Mouse (Mus musculus) heart, embryonic 11.5 days (tissue): ENCODE results near the gene Klk1b16. TPM values are rescaled to one million over a fixed set of nuclear protein-coding genes. Genes with fewer than 3 reads are reported as not detected.

Experiments used
- polyA plus RNA-seq: library from polyadenylated mRNA; unstranded; fragments of >200 nt; fragmentation: Nextera tagmentation; extraction: Ambion mirVana; gene quantifications from 2 replicates; pipeline ENCODE4 v1.2.1, GENCODE M21; 2014

Gene Klk1b16
- polyA plus RNA-seq, 1 experiment from 2014 or later: not detected

Other genes starting within 250 kb of the Klk1b16 start
- not detected in 2 replicates for gene Klk15, start 203.0 kb upstream of the Klk1b16 start, polyA plus RNA-seq
- gene Klk1b8, start 186.1 kb upstream of the Klk1b16 start, polyA plus RNA-seq: not detected in 2 replicates
- gene Klk1b1, start 170.0 kb upstream of the Klk1b16 start, polyA plus RNA-seq: not detected in 2 replicates
- gene Klk1b9, start 160.7 kb upstream of the Klk1b16 start, polyA plus RNA-seq: not detected in 2 replicates
- not detected in 2 replicates for gene Klk1b11, start 140.9 kb upstream of the Klk1b16 start, polyA plus RNA-seq
- gene Klk1b26, start 124.6 kb upstream of the Klk1b16 start, polyA plus RNA-seq: not detected in 2 replicates
- gene Klk1b27, start 84.5 kb upstream of the Klk1b16 start, polyA plus RNA-seq: not detected in 2 replicates
- gene Klk1b21, start 34.4 kb upstream of the Klk1b16 start, polyA plus RNA-seq: not detected in 2 replicates
- gene Klk1b22, start 24.1 kb upstream of the Klk1b16 start, polyA plus RNA-seq: not detected in 2 replicates
- not detected in 2 replicates for gene Klk1b24, start 51.5 kb downstream of the Klk1b16 start, polyA plus RNA-seq
- gene Klk1b3, start 61.4 kb downstream of the Klk1b16 start, polyA plus RNA-seq: not detected in 2 replicates
- gene Klk1b4, start 70.7 kb downstream of the Klk1b16 start, polyA plus RNA-seq: not detected in 2 replicates
- not detected in 2 replicates for gene Klk1b5, start 79.2 kb downstream of the Klk1b16 start, polyA plus RNA-seq
- not detected in 2 replicates for gene Klk1, start 88.6 kb downstream of the Klk1b16 start, polyA plus RNA-seq
- gene Gm36864, start 99.4 kb downstream of the Klk1b16 start, polyA plus RNA-seq: not detected in 2 replicates
- 0.68 and 1.7 TPM in 2 replicates for gene 1700028J19Rik, start 109.9 kb downstream of the Klk1b16 start, polyA plus RNA-seq
- 61.5 and 76.0 TPM in 2 replicates for gene 2410002F23Rik, start 110.0 kb downstream of the Klk1b16 start, polyA plus RNA-seq
- gene Acp4, start 120.6 kb downstream of the Klk1b16 start, polyA plus RNA-seq: not detected in 2 replicates
- not detected in 2 replicates for gene Gm15517, start 124.7 kb downstream of the Klk1b16 start, polyA plus RNA-seq
- 0.65 and 0.84 TPM in 2 replicates for gene Clec11a, start 170.1 kb downstream of the Klk1b16 start, polyA plus RNA-seq
- gene Shank1, start 173.5 kb downstream of the Klk1b16 start, polyA plus RNA-seq: 1.1 and 1.3 TPM in 2 replicates
- gene Syt3, start 247.3 kb downstream of the Klk1b16 start, polyA plus RNA-seq: 0.32 and 0.59 TPM in 2 replicates
- 0.65 and 1.0 TPM in 2 replicates for gene 1700008O03Rik, start 249.1 kb downstream of the Klk1b16 start, polyA plus RNA-seq